Mouse (Mus musculus) lung, embryonic 16.5 days (tissue): ENCODE results near the gene Sdhd. TPM values are rescaled to one million over a fixed set of nuclear protein-coding genes. Genes with fewer than 3 reads are reported as not detected.
A peak's percentile ranks its signal among the peaks of the same experiment; 100 is the strongest.
"Not testable (repeated sequence)": the region's sequence is repeated elsewhere in the genome, so short reads cannot be mapped to it uniquely, and the experiment has no call there.

ENCODE experiments used
- ATAC-seq: fragments of 200-750 bp; cut with Nextera tagmentation; 2 replicates; pipeline ENCODE4 v1.8.0; 2017; ENCODE audit warnings: low read depth, mild to moderate bottlenecking, moderate library complexity
- H3K27ac ChIP-seq: fragments of 300-500 bp; sonication (generic); 2 replicates; pipeline ENCODE4 v1.5.1; 2014; ENCODE audit warnings: mild to moderate bottlenecking, control low read depth, low read length
- H3K27me3 ChIP-seq: fragments of 300-500 bp; sonication (generic); 2 replicates; pipeline ENCODE4 v1.6.1; 2014; ENCODE audit warnings: low read depth, low read length, mixed read lengths; ENCODE audit not compliant: control insufficient read depth, insufficient read depth
- H3K36me3 ChIP-seq: fragments of 300-500 bp; sonication (generic); 2 replicates; pipeline ENCODE4 v1.6.1; 2014; ENCODE audit warnings: low read length; ENCODE audit not compliant: control insufficient read depth, insufficient read depth
- H3K4me1 ChIP-seq: fragments of 300-500 bp; sonication (generic); replicated peaks from 2 replicates; pipeline ENCODE4 v1.6.1; 2014; ENCODE audit warnings: low read length, mixed read lengths; ENCODE audit not compliant: control insufficient read depth, insufficient read depth
- H3K4me2 ChIP-seq: fragments of 300-500 bp; sonication (generic); 2 replicates; pipeline ENCODE4 v1.6.1; 2014; ENCODE audit warnings: low read depth, low read length, control low read depth
- H3K4me3 ChIP-seq: fragments of 300-500 bp; sonication (generic); 2 replicates; pipeline ENCODE4 v1.5.1; 2014; ENCODE audit warnings: mild to moderate bottlenecking, low read length, control low read depth
- H3K9ac ChIP-seq: fragments of 300-500 bp; sonication (generic); 2 replicates; pipeline ENCODE4 v1.6.1; 2014; ENCODE audit warnings: low read length, control low read depth
- H3K9me3 ChIP-seq: fragments of 300-500 bp; sonication (generic); 2 replicates; pipeline ENCODE4 v1.6.1; 2016; ENCODE audit warnings: low read length; ENCODE audit not compliant: control insufficient read depth
- WGBS: fragments of 180-500 bp; shearing (Covaris S2); extraction: QIAGEN DNeasy Blood & Tissue Kit; methylation state at CpG from one replicate; pipeline ENCODE4 v1.1.7; 2014; 5-methylcytosine and 5-hydroxymethylcytosine counted together
- polyA plus RNA-seq: library from polyadenylated mRNA; unstranded; fragments of >200 nt; fragmentation: Nextera tagmentation; extraction: Ambion mirVana; gene quantifications from 2 replicates; pipeline ENCODE4 v1.2.1, GENCODE M21; 2015

Gene Sdhd
- 298 and 304 TPM in 2 replicates for polyA plus RNA-seq

DNA sequence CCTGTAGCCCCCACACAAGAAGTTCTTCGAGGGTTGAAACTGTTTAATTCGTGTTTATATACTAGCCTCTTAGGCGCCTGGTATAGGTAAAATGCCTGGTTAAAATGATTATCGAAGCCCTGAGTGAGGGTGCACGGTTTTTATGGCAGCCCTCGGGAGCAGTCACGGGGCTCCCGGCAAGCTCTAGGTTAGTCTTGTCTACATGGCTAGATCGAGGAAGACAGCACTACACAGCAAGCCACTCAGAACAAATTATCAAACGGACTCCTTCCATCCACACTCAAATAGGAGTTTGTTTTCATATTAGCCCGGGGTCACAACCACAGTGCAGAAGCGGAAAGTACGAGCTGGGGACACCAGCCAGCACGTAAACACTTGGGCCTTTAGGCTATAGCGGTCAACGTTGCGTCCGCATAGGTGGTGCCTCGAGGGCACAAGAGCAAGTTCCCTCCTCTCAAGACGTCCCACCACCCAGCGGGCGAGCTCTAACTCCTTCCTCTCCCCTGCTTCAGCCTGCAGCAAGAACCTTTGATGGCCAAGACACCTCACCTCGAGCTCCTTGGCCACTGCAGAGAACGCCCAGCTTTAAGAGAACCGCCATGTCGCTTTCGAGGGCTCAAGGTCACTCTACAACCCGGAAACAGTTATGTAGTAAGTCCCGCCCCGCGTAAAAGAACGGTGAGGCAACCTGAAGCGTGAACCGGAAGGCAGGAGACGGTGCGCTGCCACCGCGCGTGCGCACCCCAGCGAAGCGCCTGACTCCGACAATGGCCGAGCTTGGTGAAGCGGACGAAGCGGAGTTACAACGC, at the start of gene Sdhd, which contains the start of gene Timm8b:
Gene Sdhd, minus strand, starts transcription at position 624 of the 809 bp plus-strand sequence.
Gene Timm8b, plus strand, starts transcription at position 722 of the 809 bp plus-strand sequence.
- Histone ChIP-seq H3K4me1 (peaks cover 18% of the 10 kb centered on the region), H3K9me3 (no peaks in the 10 kb centered on the region), H3K27ac (peak within 1 kb of the TSS; percentile 86), H3K4me2 (peak within 1 kb of the TSS; percentile 92), H3K36me3 (peaks cover 24% of the 10 kb centered on the region), H3K9ac (peak within 1 kb of the TSS; percentile 79), H3K27me3 (no peaks in the 10 kb centered on the region), H3K4me3 (peak within 1 kb of the TSS; percentile 90)
- peak; percentile 99 for ATAC-seq
- under 1% methylated on average over 48 of the region's 48 CpGs for WGBS

DNA sequence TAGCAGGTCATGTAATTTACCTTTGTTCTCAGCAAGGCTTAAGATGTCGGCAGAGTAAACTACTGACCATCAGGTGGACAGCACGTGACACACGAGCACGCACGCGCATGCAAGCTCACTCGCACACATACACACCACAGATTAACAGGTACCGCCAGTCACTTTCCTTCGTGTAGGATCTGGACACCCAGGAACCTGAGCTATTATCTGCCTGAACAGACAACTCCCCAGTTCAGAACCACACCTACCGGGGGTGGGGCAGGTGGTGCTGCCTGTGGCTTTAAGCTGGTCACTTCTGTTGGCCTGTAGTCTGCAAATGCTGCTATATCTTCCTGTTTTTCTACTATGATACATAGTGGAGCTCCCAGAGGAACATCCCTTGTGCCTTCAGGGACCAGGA, 46.9 kb upstream of the Sdhd start:
- Histone ChIP-seq H3K4me1 (no peaks in the 10 kb centered on the region), H3K9ac (no peak overlapping the region), H3K9me3 (no peaks in the 10 kb centered on the region), H3K4me2 (no peak overlapping the region), H3K27ac (no peak overlapping the region), H3K4me3 (no peak overlapping the region), H3K27me3 (no peaks in the 10 kb centered on the region), H3K36me3 (peaks cover 57% of the 10 kb centered on the region)
- no peak for ATAC-seq
- WGBS: 94% methylated on average over 10 of the region's 10 CpGs

DNA sequence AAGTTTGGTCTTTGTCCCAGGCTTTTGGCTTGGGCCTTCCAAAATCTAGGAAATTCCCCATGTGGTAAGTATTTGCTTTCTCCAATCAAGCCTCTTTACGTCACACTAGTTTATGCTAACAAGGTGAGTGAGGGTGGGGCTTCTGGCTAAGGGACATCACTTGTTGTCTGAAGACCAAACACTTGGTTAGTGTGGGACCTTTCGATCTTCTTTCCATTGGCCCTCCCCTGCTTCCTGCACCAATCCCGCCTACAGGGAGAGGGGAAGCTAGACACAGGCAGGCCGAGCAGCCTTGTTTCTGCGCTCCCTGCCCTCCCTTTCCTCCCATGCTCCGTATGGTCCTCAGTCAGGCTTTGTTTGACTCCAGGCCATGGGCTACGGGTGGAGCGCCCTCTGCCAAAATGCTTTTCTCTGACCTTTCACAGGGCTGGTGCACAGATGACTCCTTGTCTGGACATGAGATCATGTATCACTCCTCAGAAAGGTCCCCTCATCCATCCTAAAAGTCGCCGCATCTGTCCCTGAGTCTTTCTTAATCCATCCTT, 43.3 kb upstream of the Sdhd start:
- no peak overlapping the region for H3K27ac ChIP-seq
- H3K36me3 ChIP-seq: peaks cover 72% of the 10 kb centered on the region
- WGBS: 85% methylated on average over 10 of the region's 10 CpGs
- H3K4me3 ChIP-seq: no peak overlapping the region
- no peaks in the 10 kb centered on the region for H3K27me3 ChIP-seq
- no peaks in the 10 kb centered on the region for H3K9me3 ChIP-seq
- no peak overlapping the region for H3K4me2 ChIP-seq
- no peaks in the 10 kb centered on the region for H3K4me1 ChIP-seq
- ATAC-seq: no peak
- H3K9ac ChIP-seq: no peak overlapping the region

DNA sequence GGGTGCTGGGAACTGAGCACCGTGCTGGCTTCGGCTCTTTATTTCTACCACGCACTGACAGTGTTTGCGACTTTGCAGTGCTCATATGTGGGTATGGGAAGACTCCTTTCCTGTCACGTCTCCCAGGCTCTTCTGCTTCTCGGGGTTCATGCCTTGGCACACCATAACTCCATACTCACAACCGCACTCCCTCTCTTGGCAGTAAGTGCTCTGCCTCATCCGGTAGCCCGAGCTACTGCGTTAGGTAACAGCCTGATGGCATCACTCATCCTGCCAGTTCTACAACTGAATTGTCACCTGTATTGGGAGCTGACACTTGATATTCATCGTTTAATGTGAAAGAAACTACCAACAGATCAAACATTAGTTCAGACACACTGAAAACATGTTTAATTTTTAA, 30.7 kb upstream of the Sdhd start:
- Histone ChIP-seq H3K4me2 (no peak overlapping the region), H3K4me1 (no peaks in the 10 kb centered on the region), H3K4me3 (no peak overlapping the region), H3K9me3 (no peaks in the 10 kb centered on the region), H3K36me3 (peaks cover 19% of the 10 kb centered on the region), H3K27me3 (no peaks in the 10 kb centered on the region), H3K9ac (no peak overlapping the region), H3K27ac (no peak overlapping the region)
- no peak for ATAC-seq
- WGBS: 91% methylated on average over 11 of the region's 11 CpGs

DNA sequence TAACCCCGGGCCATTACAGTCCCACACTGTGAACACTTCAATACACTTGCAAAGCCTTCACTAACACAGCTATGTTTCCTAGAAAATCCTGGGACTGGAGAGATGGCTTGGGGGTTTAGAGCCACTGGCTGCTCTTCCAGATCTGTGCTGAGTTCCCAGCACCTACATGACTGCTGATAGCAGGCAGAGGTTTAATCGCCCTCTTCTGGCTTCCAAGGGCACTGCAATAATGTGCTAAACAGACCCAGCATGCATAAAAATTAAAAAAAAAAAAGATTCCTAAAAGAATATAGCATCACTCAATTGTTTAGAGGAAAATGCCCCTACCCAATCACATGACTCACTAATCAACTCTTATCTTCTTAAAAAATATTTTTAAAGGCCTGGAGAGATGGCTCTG, 29.4 kb upstream of the Sdhd start:
- Histone ChIP-seq H3K4me2 (no peak overlapping the region), H3K4me3 (no peak overlapping the region), H3K4me1 (no peaks in the 10 kb centered on the region), H3K36me3 (peaks cover 17% of the 10 kb centered on the region), H3K9me3 (no peaks in the 10 kb centered on the region), H3K27me3 (no peaks in the 10 kb centered on the region), H3K9ac (no peak overlapping the region), H3K27ac (no peak overlapping the region)
- no peak for ATAC-seq
- 58% methylated on average over 2 of the region's 2 CpGs for WGBS

DNA sequence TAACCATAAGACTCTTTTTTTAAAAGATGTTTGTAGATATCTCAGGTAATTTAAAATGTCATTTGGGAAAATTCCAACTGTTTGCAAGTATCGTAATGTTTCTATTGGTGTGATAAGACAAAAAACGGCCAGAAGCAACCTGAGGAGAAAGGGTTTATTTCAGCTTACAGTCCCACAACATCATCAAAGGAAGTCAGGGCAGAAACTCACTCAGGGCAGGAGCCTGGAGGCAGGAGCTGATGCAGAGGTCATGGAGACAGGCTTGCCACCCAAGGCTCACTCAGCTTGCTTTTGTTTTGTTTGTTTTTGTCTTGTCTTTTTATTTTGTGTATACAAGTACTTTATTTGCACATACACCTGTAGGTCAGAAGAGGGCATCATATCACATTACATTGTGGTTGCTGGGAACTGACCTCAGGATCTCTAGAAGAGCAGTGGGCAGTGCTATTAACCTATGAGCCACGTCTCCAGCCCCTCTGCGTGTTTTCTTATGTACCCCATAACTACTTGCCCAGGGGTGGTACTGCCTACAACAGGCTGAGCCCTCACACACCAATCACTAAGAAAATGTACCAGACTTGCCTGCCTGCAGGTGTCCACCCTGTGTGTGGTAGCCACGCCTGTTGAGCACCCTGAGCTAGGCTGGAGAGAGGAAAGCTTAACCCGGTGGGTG, 28.5 kb upstream of the Sdhd start:
- no peak overlapping the region for H3K4me2 ChIP-seq
- peaks cover 17% of the 10 kb centered on the region for H3K36me3 ChIP-seq
- no peaks in the 10 kb centered on the region for H3K4me1 ChIP-seq
- H3K9ac ChIP-seq: no peak overlapping the region
- H3K4me3 ChIP-seq: no peak overlapping the region
- H3K9me3 ChIP-seq: no peaks in the 10 kb centered on the region
- H3K27me3 ChIP-seq: no peaks in the 10 kb centered on the region
- whole genome bisulfite sequencing: 85% methylated on average over 6 of the region's 6 CpGs
- no peak overlapping the region for H3K27ac ChIP-seq
- no peak for ATAC-seq

DNA sequence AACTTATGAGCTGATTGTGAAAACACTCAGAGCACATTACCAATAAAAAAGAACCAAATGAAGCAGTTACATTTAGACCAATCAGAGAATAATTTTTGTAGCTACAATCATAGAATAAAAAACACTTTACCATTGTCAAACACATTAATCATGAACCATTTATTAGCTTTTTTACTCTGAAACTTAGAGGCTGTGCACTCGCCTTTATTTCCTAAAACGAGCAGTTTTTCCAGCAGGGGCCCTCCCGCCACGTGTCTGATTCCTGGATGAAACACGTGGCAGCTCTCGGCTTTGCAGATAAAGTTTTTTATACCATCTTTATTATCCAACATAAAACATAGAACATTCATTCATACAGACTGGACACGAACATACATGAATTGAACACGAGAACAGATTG, 27.3 kb upstream of the Sdhd start:
- H3K27me3 ChIP-seq, ATAC-seq: not testable (repeated sequence)
- WGBS: 88% methylated on average over 6 of the region's 8 CpGs

DNA sequence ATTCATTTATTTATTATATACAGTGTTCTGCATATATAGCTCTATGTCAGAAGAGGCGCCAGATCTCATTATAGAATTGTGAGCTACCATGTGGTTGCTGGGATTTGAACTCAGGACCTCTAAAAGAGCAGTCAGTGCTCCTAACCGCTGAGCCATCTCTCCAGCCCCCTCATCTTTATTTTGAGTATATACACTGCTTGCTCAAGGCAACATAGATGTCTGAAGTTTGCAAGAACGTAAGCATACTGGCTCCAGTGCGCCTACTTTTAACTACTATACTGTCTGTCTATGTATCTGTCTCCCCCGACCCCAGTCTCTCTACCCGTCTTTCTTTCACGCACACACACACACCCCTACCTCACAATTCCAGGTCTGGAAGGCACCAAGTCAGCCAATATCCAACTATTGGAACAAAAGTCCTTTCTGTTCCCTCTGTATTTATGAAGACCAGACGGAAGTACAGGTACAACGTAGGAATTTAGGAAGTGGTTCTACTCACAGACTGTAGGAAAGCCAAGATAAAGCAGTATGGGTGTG, 14.2 kb upstream of the Sdhd start:
- H3K4me3 ChIP-seq: peak overlapping the region; percentile 99
- 56% methylated on average over 9 of the region's 9 CpGs for WGBS
- H3K9me3 ChIP-seq: no peaks in the 10 kb centered on the region
- H3K4me1 ChIP-seq: peaks cover 7% of the 10 kb centered on the region
- ATAC-seq: no peak
- H3K27ac ChIP-seq: no peak overlapping the region
- no peak overlapping the region for H3K9ac ChIP-seq
- peak overlapping the region; percentile 62 for H3K4me2 ChIP-seq
- peaks cover 15% of the 10 kb centered on the region for H3K36me3 ChIP-seq
- H3K27me3 ChIP-seq: no peaks in the 10 kb centered on the region

More for the DNA sequence above, 27.3 kb upstream of the Sdhd start:
- not testable (repeated sequence) for H3K27ac ChIP-seq, H3K9me3 ChIP-seq, H3K4me1 ChIP-seq, H3K4me2 ChIP-seq, H3K4me3 ChIP-seq, H3K9ac ChIP-seq
- H3K36me3 ChIP-seq: peaks cover 14% of the 10 kb centered on the region
